Mouse (Mus musculus) v-Abl transformed pro-B cells (cell line): ENCODE measurements at regions not wholly inside any gene's neighbourhood (a gene's known extent, or its start where the extent isn't known, plus 50 kb on each side); places are given as distances from the start of the nearest gene placed in this dataset.

Experiments
- in situ Hi-C, 2 experiments: fragments of 400-800 bp; cut with MboI; formaldehyde crosslinking; loops; one replicate each; pipeline ENCODE4 v1.15.1; 2025; ENCODE audit not compliant: unreplicated experiment in 2 of 2

- in situ Hi-C loops: no loop called here
These were observed 1083.9 kb upstream of the Cadm2 start for GRCm38 (mm10) chr16:68704569-68704968.

GRCm38 (mm10) chr16:68666972-68667538 lies 1046.3 kb upstream of the Cadm2 start:
- in situ Hi-C loops: no loop called here

GRCm38 (mm10) chr16:68658436-68658835 lies 1037.7 kb upstream of the Cadm2 start:
- in situ Hi-C loops: no loop called here

- in situ Hi-C loops: no loop called here
These were observed 1007.3 kb upstream of the Cadm2 start for GRCm38 (mm10) chr16:68627976-68628375.

GRCm38 (mm10) chr16:68614041-68614440 lies 993.3 kb upstream of the Cadm2 start:
- in situ Hi-C loops: loop anchor here (25.0 kb wide), 1 partner anchor 1948 kb away; no protein-coding TSS in a partner anchor
